Mouse (Mus musculus): ENCODE measurements around the gene Atp5g2. TPM values are rescaled to one million over a fixed set of nuclear protein-coding genes. Genes with fewer than 3 reads are reported as not detected.

Atp5g2 gene
- polyA plus RNA-seq, 1 experiment from 2014 or later = 79.6 TPM

DNA sequence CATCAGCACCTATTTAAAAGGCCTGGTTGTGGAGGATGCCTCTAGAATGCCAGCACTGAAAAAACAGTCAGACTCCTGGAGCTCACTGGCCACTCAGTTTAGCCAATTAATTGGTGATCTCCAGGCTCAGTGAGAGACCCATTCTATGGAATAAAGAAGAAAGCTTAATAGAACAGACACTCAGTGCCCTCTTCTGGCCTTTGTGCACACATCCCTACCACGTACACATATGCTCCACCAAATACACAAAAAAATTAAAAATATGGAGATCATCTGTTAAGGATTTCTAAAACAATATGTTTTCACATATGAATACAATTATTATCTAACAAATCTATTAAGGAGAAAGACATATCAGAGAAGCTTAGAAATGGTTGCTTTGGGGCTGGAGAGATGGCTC is 51.4 kb downstream of the Atp5g2 start:
- ATAC-seq = no peak
- Histone ChIP-seq H3K36me3 (ENCODE audit: poor library complexity, severe bottlenecking) (no peaks in the 10 kb centered on the region), H3K9me3 (replicated peaks) (no peaks in the 10 kb centered on the region), H3K4me3 (no peak overlapping the region), H3K9ac (no peak overlapping the region), H3K4me1 (peaks cover 20% of the 10 kb centered on the region), H3K27ac (no peak overlapping the region), H3K27me3 (no peaks in the 10 kb centered on the region), H3K4me2 (no peak overlapping the region)
- 76% methylated on average over 1 of the region's 1 CpGs for WGBS

DNA sequence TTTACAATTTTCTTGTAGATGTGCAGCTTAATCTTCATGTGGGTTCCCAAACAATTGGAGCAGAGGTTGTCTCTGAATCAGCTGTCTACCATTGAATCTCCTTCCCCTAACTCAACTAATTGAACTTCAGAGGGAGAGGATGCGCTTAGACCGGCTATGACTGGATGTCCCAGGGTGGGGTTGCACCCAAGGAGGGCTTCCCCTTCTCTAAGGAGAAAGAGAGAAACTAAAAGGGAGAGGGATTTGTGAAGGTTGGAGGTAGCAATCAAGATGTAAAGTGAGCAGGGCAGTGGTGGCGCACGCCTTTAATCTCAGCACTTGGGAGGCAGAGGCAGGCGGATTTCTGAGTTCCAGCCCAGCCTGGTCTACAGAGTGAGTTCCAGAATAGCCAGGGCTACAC is 52.7 kb downstream of the Atp5g2 start:
- ATAC-seq = no peak
- 97% methylated on average over 5 of the region's 5 CpGs for WGBS
- no peaks in the 10 kb centered on the region for H3K9me3 ChIP-seq (replicated peaks)
- H3K27me3 ChIP-seq = no peaks in the 10 kb centered on the region
- peaks cover 16% of the 10 kb centered on the region for H3K4me1 ChIP-seq
- H3K9ac ChIP-seq = no peak overlapping the region
- H3K36me3 ChIP-seq (ENCODE audit: poor library complexity, severe bottlenecking) = no peaks in the 10 kb centered on the region
- no peak overlapping the region for H3K4me2 ChIP-seq
- no peak overlapping the region for H3K27ac ChIP-seq
- no peak overlapping the region for H3K4me3 ChIP-seq

DNA sequence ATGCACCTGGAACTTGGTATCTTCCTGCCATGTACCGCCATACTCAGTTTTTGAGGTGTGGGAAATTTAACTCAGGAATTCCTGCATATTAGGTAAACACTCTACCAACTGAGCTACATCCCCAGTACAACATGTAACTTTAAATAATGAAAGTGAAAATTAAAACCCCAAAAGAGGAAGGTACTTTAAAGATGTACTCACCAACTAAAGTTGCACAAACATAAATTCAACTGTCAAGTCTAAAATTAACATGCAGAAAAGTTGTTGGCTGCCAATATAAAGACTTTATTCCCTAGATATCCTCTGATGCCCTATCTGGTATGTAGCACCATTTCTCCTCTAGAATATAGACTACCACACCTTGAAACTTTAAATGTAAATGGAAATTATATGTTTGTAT is 54.5 kb downstream of the Atp5g2 start:
- no peaks in the 10 kb centered on the region for H3K4me1 ChIP-seq
- WGBS = 92% methylated on average over 1 of the region's 1 CpGs
- no peak overlapping the region for H3K9ac ChIP-seq
- no peaks in the 10 kb centered on the region for H3K9me3 ChIP-seq (replicated peaks)
- no peak overlapping the region for H3K4me2 ChIP-seq
- no peaks in the 10 kb centered on the region for H3K27me3 ChIP-seq
- H3K27ac ChIP-seq = no peak overlapping the region
- no peak overlapping the region for H3K4me3 ChIP-seq
- H3K36me3 ChIP-seq (ENCODE audit: poor library complexity, severe bottlenecking) = no peaks in the 10 kb centered on the region
- no peak for ATAC-seq

DNA sequence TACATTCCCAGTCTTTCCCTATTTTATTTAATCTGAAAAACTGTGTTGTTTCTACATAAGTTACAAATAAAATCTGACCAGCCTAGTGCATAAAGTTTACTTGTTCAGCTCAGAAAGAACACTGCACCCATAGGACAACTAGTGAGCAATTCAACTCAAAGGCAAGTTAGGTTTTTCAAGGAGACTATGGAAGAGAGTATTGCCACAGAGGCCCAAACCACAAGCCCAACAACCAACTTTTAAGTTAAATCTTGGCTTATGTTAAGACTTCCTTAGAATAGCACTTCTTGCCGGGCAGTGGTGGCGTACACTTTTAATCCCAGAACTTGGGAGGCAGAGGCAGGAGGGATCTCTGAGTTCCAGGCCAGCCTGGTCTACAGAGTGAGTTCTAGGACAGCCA is 56.0 kb downstream of the Atp5g2 start:
- H3K27ac ChIP-seq = no peak overlapping the region
- H3K4me3 ChIP-seq = no peak overlapping the region
- H3K4me2 ChIP-seq = no peak overlapping the region
- WGBS = 100% methylated on average over 2 of the region's 2 CpGs
- no peaks in the 10 kb centered on the region for H3K9me3 ChIP-seq (replicated peaks)
- no peaks in the 10 kb centered on the region for H3K27me3 ChIP-seq
- no peaks in the 10 kb centered on the region for H3K36me3 ChIP-seq (ENCODE audit: poor library complexity, severe bottlenecking)
- no peaks in the 10 kb centered on the region for H3K4me1 ChIP-seq
- H3K9ac ChIP-seq = no peak overlapping the region
- ATAC-seq = no peak

DNA sequence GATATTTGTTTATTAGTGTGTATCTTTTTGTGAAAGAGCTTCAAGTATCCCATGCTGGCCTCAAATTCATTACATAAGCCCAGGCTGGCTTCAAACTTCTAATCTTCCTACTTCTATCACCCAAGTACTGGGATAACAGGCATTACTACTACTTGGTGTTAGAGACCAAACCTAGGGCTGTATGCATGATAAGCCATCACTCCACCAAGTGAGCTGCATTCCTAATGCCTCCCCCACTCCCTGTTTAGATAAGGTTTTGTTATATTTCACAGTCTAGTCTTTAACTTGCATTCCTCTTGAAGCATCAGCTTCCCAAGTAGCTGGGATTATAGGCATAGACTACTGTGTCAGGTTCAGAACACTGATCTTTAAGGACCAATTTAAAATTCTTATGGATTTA is 57.9 kb downstream of the Atp5g2 start:
- Histone ChIP-seq H3K4me2 (no peak overlapping the region), H3K9me3 (replicated peaks) (no peaks in the 10 kb centered on the region), H3K27me3 (no peaks in the 10 kb centered on the region), H3K9ac (no peak overlapping the region), H3K36me3 (ENCODE audit: poor library complexity, severe bottlenecking) (no peaks in the 10 kb centered on the region), H3K27ac (no peak overlapping the region), H3K4me3 (no peak overlapping the region), H3K4me1 (no peaks in the 10 kb centered on the region)
- ATAC-seq = no peak

DNA sequence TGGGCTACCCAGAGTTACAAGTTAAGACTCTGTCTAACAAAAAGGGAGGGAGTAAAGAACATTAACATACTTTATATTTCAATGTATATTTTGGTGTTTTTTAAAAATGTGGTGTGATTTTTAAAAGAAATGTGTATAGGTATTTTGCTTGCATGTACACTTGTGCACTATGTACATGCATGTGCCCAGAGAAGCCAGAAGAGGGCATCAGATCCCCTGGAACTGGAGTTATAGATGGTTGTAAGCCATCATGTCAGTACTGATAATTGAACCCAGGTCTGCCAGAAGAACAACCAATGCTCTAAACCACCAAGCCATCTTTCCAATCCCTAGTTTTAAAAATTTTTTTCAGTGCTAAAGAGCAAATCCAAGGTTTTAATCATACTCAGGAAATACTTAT is 59.2 kb downstream of the Atp5g2 start:
- H3K9me3 ChIP-seq (replicated peaks) = no peaks in the 10 kb centered on the region
- H3K36me3 ChIP-seq (ENCODE audit: poor library complexity, severe bottlenecking) = no peaks in the 10 kb centered on the region
- H3K4me1 ChIP-seq = no peaks in the 10 kb centered on the region
- no peak overlapping the region for H3K4me3 ChIP-seq
- no peak for ATAC-seq
- no peaks in the 10 kb centered on the region for H3K27me3 ChIP-seq
- H3K9ac ChIP-seq = no peak overlapping the region
- H3K27ac ChIP-seq = no peak overlapping the region
- no peak overlapping the region for H3K4me2 ChIP-seq

MicroRNA genes within 50 kb of the gene (microRNA counts, 519-probe panel; counts per million panel counts)
- 177 counts per million, percentile 53 among the panel's probes with 10 or more counts for microRNA mmu-miR-688

Small RNA genes within 50 kb of the gene (microRNA-seq; reads per million reads assigned to microRNA genes)
- not detected for gene Mir688

Other genes with a start within 250 kb of the Atp5g2 start
- gene Amhr2, start 227.0 kb downstream of the Atp5g2 start, polyA plus RNA-seq (2015; fragmentation: Nextera tagmentation; extraction: Ambion mirVana) = 0.19 and 0.20 TPM in 2 replicates
- 88.9 and 90.9 TPM in 2 replicates for gene Prr13, start 213.3 kb downstream of the Atp5g2 start, polyA plus RNA-seq (2015; fragmentation: Nextera tagmentation; extraction: Ambion mirVana)
- gene Pcbp2, start 201.8 kb downstream of the Atp5g2 start, polyA plus RNA-seq (2015; fragmentation: Nextera tagmentation; extraction: Ambion mirVana) = 198 and 212 TPM in 2 replicates
- gene Gm10337, start 168.6 kb downstream of the Atp5g2 start, polyA plus RNA-seq (2015; fragmentation: Nextera tagmentation; extraction: Ambion mirVana) = 6.6 and 13.4 TPM in 2 replicates
- 37.6 and 40.4 TPM in 2 replicates for gene Map3k12, start 155.3 kb downstream of the Atp5g2 start, polyA plus RNA-seq (2015; fragmentation: Nextera tagmentation; extraction: Ambion mirVana)
- gene Tarbp2, start 154.2 kb downstream of the Atp5g2 start, polyA plus RNA-seq (2015; fragmentation: Nextera tagmentation; extraction: Ambion mirVana) = 87.7 and 103 TPM in 2 replicates
- 1.6 and 3.9 TPM in 2 replicates for gene Npff, start 147.4 kb downstream of the Atp5g2 start, polyA plus RNA-seq (2015; fragmentation: Nextera tagmentation; extraction: Ambion mirVana)
- gene Gm28047, start 47.3 kb downstream of the Atp5g2 start, polyA plus RNA-seq (2015; fragmentation: Nextera tagmentation; extraction: Ambion mirVana) = not detected in 2 replicates
- 19.8 and 22.1 TPM in 2 replicates for gene Atf7, start 46.9 kb downstream of the Atp5g2 start, polyA plus RNA-seq (2015; fragmentation: Nextera tagmentation; extraction: Ambion mirVana)
- 45.0 and 48.7 TPM in 2 replicates for gene Calcoco1, start 49.8 kb upstream of the Atp5g2 start, polyA plus RNA-seq (2015; fragmentation: Nextera tagmentation; extraction: Ambion mirVana)
- gene Hoxc13, start 248.8 kb upstream of the Atp5g2 start, polyA plus RNA-seq (2015; fragmentation: Nextera tagmentation; extraction: Ambion mirVana) = not detected in 2 replicates